Mouse (Mus musculus) neural tube, embryonic 13.5 days (tissue): ENCODE results near the gene Nars2. TPM values are rescaled to one million over a fixed set of nuclear protein-coding genes. Genes with fewer than 3 reads are reported as not detected.
A peak's percentile ranks its signal among the peaks of the same experiment; 100 is the strongest.

Source experiments
- ATAC-seq: fragments of 200-750 bp; cut with Nextera tagmentation; 2 replicates; pipeline ENCODE4 v1.8.0; 2017; ENCODE audit warnings: low read depth, mild to moderate bottlenecking, moderate TSS enrichment, moderate library complexity
- H3K27ac ChIP-seq: fragments of 300-500 bp; sonication (generic); replicated peaks from 2 replicates; pipeline ENCODE4 v1.5.1; 2015; ENCODE audit warnings: moderate library complexity, mild to moderate bottlenecking, inconsistent platforms
- H3K27me3 ChIP-seq: fragments of 300-500 bp; sonication (generic); 2 replicates; pipeline ENCODE4 v1.6.1; 2015; ENCODE audit warnings: mild to moderate bottlenecking, inconsistent platforms
- H3K36me3 ChIP-seq: fragments of 300-500 bp; sonication (generic); 2 replicates; pipeline ENCODE4 v1.6.1; 2015; ENCODE audit warnings: mild to moderate bottlenecking, inconsistent platforms
- H3K4me1 ChIP-seq: fragments of 300-500 bp; sonication (generic); replicated peaks from 2 replicates; pipeline ENCODE4 v1.6.1; 2015; ENCODE audit warnings: inconsistent platforms
- H3K4me2 ChIP-seq: fragments of 300-500 bp; sonication (generic); 2 replicates; pipeline ENCODE4 v1.6.1; 2015; ENCODE audit warnings: inconsistent platforms, mild to moderate bottlenecking, moderate library complexity
- H3K4me3 ChIP-seq: fragments of 300-500 bp; sonication (generic); 2 replicates; pipeline ENCODE4 v1.5.1; 2015; ENCODE audit warnings: mild to moderate bottlenecking, inconsistent platforms
- H3K9ac ChIP-seq: fragments of 300-500 bp; sonication (generic); 2 replicates; pipeline ENCODE4 v1.6.1; 2015; ENCODE audit warnings: moderate library complexity, mild to moderate bottlenecking, inconsistent platforms
- H3K9me3 ChIP-seq: fragments of 300-500 bp; sonication (generic); 2 replicates; pipeline ENCODE4 v1.6.1; 2016; ENCODE audit warnings: inconsistent platforms
- WGBS: fragments of 180-500 bp; shearing (Covaris S2); methylation state at CpG from one replicate; pipeline ENCODE4 v1.1.7; 2015; 5-methylcytosine and 5-hydroxymethylcytosine counted together
- polyA plus RNA-seq: library from polyadenylated mRNA; unstranded; fragments of >200 nt; fragmentation: Nextera tagmentation; extraction: Ambion mirVana; gene quantifications from 2 replicates; pipeline ENCODE4 v1.2.1, GENCODE M21; 2015

The Nars2 gene
- polyA plus RNA-seq, 1 experiment from 2014 or later: 19.1 TPM

DNA sequence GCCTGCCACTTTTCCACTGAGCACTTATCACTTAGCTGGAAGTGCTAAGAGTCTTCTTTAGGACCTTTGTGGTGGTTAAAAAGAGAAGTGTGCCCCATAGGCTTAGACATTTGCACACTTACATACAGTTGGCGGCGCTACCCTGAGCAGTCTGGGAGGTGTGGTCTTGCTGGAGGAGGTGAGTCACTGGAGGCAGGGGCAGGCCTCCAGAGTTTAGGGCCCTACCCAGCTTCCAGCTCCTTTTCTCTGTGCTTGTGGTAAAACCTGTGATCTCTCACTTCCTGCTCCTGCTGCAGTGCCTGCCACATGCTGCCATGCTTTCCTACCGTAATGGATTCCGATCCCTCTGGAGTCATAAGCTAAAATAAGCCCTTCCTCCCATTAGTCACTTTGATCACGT lies 24.6 kb downstream of the Nars2 start:
- WGBS: 71% methylated on average over 5 of the region's 5 CpGs
- H3K27me3 ChIP-seq: no peaks in the 10 kb centered on the region
- no peak for ATAC-seq

DNA sequence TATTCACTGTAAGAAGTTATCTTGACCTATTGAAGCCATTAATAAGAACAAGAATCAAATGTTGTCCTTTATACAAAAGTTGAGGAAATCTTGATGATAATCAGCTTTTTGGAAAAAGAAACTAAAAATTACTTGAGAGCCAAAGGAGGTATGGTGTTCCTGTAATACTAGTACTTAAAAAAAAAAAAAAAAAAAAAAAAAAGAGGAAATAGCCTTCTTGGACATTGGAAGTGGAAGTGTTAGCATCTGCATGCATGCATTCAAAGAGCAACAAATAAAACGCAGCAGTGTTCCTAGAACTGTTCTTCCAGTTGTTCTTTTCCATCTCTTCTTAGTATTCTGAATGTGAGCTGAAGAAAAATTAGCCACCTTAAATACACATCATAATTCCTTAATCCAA lies 25.9 kb downstream of the Nars2 start:
- Histone ChIP-seq H3K36me3 (no peaks in the 10 kb centered on the region), H3K4me3 (no peak overlapping the region), H3K4me2 (no peak overlapping the region), H3K27me3 (no peaks in the 10 kb centered on the region), H3K4me1 (peaks cover 3% of the 10 kb centered on the region; the same call in 1 of the 2 replicates), H3K27ac (no peak overlapping the region), H3K9ac (no peak overlapping the region), H3K9me3 (no peaks in the 10 kb centered on the region)
- WGBS: 93% methylated on average over 1 of the region's 1 CpGs
- no peak for ATAC-seq

More for the DNA sequence above, 24.6 kb downstream of the Nars2 start:
- no peaks in the 10 kb centered on the region for H3K9me3 ChIP-seq
- H3K27ac ChIP-seq: no peak overlapping the region
- no peak overlapping the region for H3K4me3 ChIP-seq
- no peak overlapping the region for H3K9ac ChIP-seq
- H3K4me2 ChIP-seq: no peak overlapping the region
- no peaks in the 10 kb centered on the region for H3K36me3 ChIP-seq
- peaks cover 8% of the 10 kb centered on the region for H3K4me1 ChIP-seq

DNA sequence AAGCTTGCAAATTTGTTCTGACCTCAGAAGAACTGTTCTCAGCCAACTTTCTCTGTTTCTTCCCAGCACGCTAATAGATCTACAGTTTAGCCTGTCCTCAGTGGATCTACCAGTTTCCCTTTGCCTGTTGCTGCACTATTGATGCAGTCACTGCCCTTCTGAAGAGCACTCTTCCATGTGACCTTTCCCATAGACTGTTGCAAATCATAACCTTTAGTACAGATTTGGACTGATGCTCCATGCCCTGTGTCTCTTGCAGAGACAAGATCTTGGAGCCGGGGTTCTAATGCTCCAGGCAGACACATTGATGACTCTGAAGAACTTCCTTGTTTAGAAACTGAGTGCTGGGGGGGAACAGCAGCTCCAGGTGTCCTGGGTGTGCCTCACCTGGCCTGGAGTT lies 30.1 kb downstream of the Nars2 start:
- Histone ChIP-seq H3K27ac (no peak overlapping the region), H3K9me3 (no peaks in the 10 kb centered on the region), H3K4me2 (no peak overlapping the region), H3K9ac (no peak overlapping the region), H3K27me3 (no peaks in the 10 kb centered on the region), H3K4me1 (peaks cover 26% of the 10 kb centered on the region), H3K4me3 (no peak overlapping the region), H3K36me3 (no peaks in the 10 kb centered on the region)
- ATAC-seq: no peak
- WGBS: 96% methylated on average over 2 of the region's 2 CpGs

DNA sequence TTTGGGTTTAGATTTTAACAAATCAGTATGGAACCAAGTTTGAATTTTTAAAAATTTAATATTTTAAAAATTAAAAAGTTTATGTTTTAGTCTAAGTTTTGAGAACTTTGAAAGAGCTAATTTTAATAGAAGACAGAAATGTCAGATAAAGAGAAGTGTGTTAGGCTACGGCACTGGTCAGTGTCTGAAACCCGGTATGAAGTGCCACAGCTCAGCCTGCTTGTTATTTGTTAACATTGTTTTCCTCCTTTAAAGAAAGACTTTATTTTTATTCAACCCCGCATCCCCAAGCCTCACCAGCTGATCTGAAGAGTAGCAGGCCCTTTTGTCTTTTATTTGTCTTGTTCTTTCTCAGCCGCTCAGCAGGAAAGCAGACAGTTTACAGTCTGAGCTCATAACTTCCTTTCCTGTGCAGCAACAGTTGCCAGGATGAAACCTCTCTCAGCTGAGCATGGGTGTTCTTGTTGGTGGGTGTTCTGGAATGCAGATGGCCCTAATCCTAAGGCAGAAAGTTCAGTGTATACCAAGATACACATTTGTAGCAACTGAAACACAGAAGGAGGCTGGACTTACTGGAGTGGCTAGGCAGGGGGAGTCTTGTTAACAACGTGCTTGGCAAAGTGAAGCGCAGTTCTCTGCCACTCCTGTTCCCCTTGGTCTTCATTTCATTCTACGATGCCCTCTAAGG lies 32.5 kb downstream of the Nars2 start:
- peak; percentile 55 for ATAC-seq
- H3K4me1 ChIP-seq: peaks cover 41% of the 10 kb centered on the region
- H3K27ac ChIP-seq: peak overlapping the region; percentile 62; the same call in 1 of the 2 replicates
- no peaks in the 10 kb centered on the region for H3K9me3 ChIP-seq
- H3K9ac ChIP-seq: no peak overlapping the region
- H3K27me3 ChIP-seq: no peaks in the 10 kb centered on the region
- H3K36me3 ChIP-seq: no peaks in the 10 kb centered on the region
- H3K4me3 ChIP-seq: no peak overlapping the region
- WGBS: 20% methylated on average over 7 of the region's 7 CpGs
- no peak overlapping the region for H3K4me2 ChIP-seq

DNA sequence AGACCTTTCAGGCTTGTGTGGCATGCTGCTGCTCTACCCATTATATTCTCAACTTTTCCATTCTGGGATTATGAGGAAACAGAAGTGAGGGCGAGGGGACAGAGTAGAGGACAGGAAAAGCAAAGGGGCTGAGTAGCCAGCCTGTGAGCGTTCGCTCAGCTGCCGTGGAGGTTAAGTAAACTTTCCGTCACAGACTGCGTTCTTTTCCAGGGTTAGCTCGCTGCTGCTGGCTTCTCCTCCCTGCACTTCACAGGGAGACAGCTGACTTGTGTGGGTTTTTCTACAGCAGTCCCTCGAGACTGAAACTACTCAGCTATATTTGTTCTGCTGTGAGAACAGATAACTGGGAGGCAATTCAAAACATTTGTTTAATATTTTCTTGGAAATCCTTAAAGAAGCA lies 34.5 kb downstream of the Nars2 start:
- no peaks in the 10 kb centered on the region for H3K27me3 ChIP-seq
- ATAC-seq: no peak

DNA sequence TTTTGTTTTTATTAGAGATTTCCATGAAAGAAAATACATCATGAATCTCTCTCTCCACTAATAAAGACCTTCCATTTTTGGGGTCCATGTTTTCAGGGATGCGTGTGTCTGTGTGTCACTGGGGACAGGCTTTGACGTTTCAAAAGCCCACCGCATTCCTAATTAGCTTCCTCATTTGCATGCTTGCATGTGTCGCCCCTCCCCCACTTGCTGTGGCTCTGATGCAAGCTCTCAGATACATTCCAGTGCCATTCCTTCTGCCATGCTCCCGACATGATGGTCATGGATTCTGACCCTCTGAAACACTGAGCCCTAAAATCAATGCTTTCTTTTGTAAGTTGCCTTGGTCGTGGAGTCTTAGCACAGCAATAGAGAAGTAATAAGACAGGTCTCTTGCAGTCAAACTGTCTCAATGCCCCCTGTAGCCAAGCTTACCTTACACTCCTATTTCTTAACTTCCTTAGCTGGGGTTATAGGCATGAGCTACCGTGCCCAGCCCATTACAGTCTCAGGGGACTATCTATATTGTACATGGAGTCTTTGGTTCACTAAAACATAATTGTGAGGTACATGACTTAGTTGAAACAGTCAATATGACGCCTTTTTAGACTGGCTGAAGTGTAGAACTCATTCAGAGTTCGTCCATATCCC lies 35.6 kb downstream of the Nars2 start:
- peak overlapping the region; percentile 4; the same call in 1 of the 2 replicates for H3K4me2 ChIP-seq
- H3K9ac ChIP-seq: no peak overlapping the region
- peaks cover 41% of the 10 kb centered on the region for H3K4me1 ChIP-seq
- peak overlapping the region; percentile 33; the same call in 1 of the 2 replicates for H3K27ac ChIP-seq
- no peaks in the 10 kb centered on the region for H3K9me3 ChIP-seq
- H3K27me3 ChIP-seq: no peaks in the 10 kb centered on the region
- no peak for ATAC-seq
- H3K36me3 ChIP-seq: no peaks in the 10 kb centered on the region
- 34% methylated on average over 9 of the region's 9 CpGs for WGBS
- H3K4me3 ChIP-seq: no peak overlapping the region

More for the DNA sequence above, 34.5 kb downstream of the Nars2 start:
- Histone ChIP-seq H3K36me3 (no peaks in the 10 kb centered on the region), H3K4me1 (peaks cover 41% of the 10 kb centered on the region), H3K4me3 (no peak overlapping the region), H3K9me3 (no peaks in the 10 kb centered on the region), H3K4me2 (0 out of 2 replicates have a peak overlapping the region, but pooled peaks have one; percentile 25), H3K9ac (no peak overlapping the region), H3K27ac (0 out of 2 replicates have a peak overlapping the region, but pooled peaks have one; percentile 38)
- 42% methylated on average over 8 of the region's 8 CpGs for WGBS

DNA sequence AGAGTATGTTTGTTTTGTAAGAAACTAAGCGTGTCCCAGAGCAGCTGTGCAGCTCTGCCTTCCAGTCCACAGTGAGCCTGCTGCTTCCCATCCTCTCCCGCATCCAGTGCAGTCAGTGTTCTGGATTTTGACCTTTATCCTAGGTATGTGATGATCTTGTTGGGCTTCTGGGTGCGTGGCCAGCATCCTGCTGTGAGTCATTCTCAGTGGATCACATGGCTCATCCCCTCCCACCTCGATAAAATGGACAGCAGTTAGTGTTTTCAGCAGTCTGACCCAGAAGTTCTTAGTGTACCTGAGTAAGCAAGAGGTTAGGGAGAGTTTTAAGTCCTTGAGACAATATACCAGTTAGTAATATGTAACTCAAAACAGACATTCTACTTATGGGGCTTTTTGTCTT lies 36.4 kb downstream of the Nars2 start:
- Histone ChIP-seq H3K27ac (no peak overlapping the region), H3K27me3 (no peaks in the 10 kb centered on the region), H3K36me3 (no peaks in the 10 kb centered on the region), H3K4me1 (peaks cover 41% of the 10 kb centered on the region), H3K9ac (no peak overlapping the region), H3K9me3 (no peaks in the 10 kb centered on the region), H3K4me3 (no peak overlapping the region), H3K4me2 (no peak overlapping the region)
- no peak for ATAC-seq
- 67% methylated on average over 4 of the region's 4 CpGs for WGBS

DNA sequence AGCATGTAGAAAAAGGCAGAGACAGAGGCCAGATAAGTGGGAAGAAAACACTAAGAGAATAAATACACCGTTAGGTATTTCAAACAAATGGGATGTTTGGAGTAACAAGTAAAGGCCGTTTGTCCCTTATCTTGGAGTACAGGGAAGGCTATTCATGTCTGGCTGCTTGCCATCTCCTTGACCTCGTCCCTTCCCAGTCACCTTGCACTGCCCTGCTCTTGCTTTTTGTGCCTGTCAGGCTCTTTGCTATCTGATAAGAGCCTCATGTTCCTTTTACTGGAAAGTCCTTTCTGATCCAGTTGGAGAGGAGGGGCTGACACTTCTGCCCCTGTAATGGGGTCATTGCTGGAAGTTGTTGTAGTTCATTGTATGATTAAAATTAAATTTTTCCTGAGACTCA lies 61.7 kb downstream of the Nars2 start:
- ATAC-seq: no peak
- H3K4me3 ChIP-seq: no peak overlapping the region
- no peaks in the 10 kb centered on the region for H3K4me1 ChIP-seq
- H3K4me2 ChIP-seq: no peak overlapping the region
- no peak overlapping the region for H3K27ac ChIP-seq
- no peaks in the 10 kb centered on the region for H3K36me3 ChIP-seq
- H3K9me3 ChIP-seq: no peaks in the 10 kb centered on the region
- no peaks in the 10 kb centered on the region for H3K27me3 ChIP-seq
- 78% methylated on average over 3 of the region's 3 CpGs for whole genome bisulfite sequencing
- H3K9ac ChIP-seq: no peak overlapping the region

DNA sequence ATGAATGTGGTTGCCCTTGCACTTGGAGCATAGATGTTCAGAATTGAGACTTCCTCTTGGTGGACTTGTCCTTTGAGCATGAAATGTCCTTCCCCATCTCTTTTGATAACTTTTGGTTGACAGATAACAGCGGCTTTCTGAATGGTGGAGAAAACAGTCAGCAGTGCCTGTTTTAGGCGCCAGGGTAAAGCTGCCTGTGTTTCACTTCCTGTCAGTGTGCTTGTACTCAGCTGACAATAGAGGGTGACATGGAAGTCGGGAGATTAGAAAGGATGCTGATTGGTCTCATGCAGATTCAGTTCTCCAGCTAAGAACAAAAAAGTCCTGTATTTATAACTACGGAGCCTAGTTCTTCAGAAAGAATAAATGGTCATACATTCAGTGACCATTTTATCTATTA lies 66.7 kb downstream of the Nars2 start:
- Histone ChIP-seq H3K4me2 (no peak overlapping the region), H3K4me3 (no peak overlapping the region), H3K36me3 (no peaks in the 10 kb centered on the region), H3K4me1 (peaks cover 4% of the 10 kb centered on the region; the same call in 1 of the 2 replicates), H3K27me3 (no peaks in the 10 kb centered on the region), H3K9ac (no peak overlapping the region), H3K27ac (no peak overlapping the region), H3K9me3 (no peaks in the 10 kb centered on the region)
- WGBS: 77% methylated on average over 4 of the region's 4 CpGs
- no peak for ATAC-seq

DNA sequence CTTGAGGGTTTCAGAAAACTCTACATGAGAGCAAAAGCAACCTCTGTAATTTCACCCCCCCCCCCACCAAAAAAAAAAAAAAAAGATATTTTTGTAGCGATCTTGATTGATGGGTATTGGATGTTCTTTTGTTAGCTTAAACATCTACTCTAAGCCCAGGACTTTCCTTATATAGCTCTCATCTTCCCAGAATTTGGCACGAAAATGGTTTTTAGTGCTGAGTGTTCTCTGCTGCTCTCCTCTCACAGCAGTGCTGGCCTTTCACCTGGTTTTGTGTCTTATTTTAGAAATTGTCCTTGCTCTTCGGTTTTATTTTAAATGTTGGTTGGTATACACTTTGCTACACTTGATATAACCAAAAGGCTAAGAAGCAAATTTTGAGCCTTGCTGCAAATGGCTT lies 67.1 kb downstream of the Nars2 start:
- 81% methylated on average over 3 of the region's 3 CpGs for WGBS
- Histone ChIP-seq H3K27me3 (no peaks in the 10 kb centered on the region), H3K4me1 (peaks cover 4% of the 10 kb centered on the region; the same call in 1 of the 2 replicates), H3K27ac (no peak overlapping the region), H3K36me3 (no peaks in the 10 kb centered on the region), H3K4me3 (no peak overlapping the region), H3K4me2 (no peak overlapping the region), H3K9ac (no peak overlapping the region), H3K9me3 (no peaks in the 10 kb centered on the region)
- no peak for ATAC-seq

DNA sequence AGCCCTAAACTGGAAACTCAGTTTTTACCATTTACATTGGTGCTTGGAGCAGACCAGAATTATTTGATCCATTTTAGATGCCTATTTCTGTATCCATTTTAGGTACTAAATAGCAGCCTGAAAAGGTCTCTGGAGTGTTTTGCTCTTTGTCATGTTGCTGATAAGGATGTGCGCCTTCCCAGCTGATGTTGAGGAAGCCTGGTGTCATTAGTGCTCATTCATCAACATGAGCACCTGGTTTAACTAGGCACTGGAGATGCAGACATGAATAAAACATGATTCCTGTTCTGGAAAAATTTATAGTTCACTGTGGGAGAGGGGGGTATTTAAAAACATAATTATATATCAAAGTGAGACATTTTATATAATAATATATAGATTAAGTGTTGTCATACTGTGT lies 68.0 kb downstream of the Nars2 start:
- H3K27ac ChIP-seq: no peak overlapping the region
- ATAC-seq: peak; percentile 83

DNA sequence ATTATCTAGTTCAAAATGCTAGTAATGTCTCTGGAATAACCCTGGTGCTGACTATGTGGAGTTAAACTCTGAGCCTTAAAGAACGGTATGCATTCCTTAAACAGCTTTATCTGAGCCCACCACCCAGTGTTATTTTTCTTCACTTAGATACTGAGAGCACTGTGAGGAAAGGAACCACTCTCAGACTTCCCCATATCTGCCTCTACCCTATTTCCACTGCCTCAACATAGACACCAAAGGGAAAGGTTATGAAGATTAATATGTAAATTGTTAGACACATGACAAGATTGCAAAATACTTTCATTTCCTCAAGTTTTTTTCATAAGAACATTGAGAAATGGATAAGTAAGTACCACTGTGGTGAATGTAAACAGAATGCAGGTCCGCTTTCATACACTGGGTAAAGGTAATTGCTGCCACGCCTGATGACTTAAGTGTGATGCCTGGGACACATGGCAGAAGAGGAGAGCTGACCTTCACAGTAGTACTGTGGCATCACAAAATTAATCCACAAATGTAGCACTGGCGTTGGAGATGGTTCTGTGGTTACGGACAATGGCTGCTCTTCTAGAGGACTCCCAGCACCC lies 75.6 kb downstream of the Nars2 start:
- ATAC-seq: no peak
- 97% methylated on average over 5 of the region's 5 CpGs for WGBS
- H3K4me2 ChIP-seq: no peak overlapping the region

More for the DNA sequence above, 68.0 kb downstream of the Nars2 start:
- Histone ChIP-seq H3K4me2 (no peak overlapping the region), H3K4me3 (no peak overlapping the region), H3K9ac (no peak overlapping the region), H3K36me3 (no peaks in the 10 kb centered on the region), H3K27me3 (no peaks in the 10 kb centered on the region), H3K4me1 (peaks cover 4% of the 10 kb centered on the region; the same call in 1 of the 2 replicates), H3K9me3 (no peaks in the 10 kb centered on the region)
- WGBS: 32% methylated on average over 1 of the region's 1 CpGs

More for the DNA sequence above, 75.6 kb downstream of the Nars2 start:
- no peak overlapping the region for H3K27ac ChIP-seq
- H3K9me3 ChIP-seq: no peaks in the 10 kb centered on the region
- no peaks in the 10 kb centered on the region for H3K27me3 ChIP-seq
- H3K4me3 ChIP-seq: no peak overlapping the region
- no peaks in the 10 kb centered on the region for H3K4me1 ChIP-seq
- no peaks in the 10 kb centered on the region for H3K36me3 ChIP-seq
- no peak overlapping the region for H3K9ac ChIP-seq
